Mouse (Mus musculus): ENCODE measurements at regions not wholly inside any gene's neighbourhood (a gene's known extent, or its start where the extent isn't known, plus 50 kb on each side); places are given as distances from the start of the nearest gene placed in this dataset.
A peak's percentile ranks its signal among the peaks of the same experiment; 100 is the strongest.

DNA sequence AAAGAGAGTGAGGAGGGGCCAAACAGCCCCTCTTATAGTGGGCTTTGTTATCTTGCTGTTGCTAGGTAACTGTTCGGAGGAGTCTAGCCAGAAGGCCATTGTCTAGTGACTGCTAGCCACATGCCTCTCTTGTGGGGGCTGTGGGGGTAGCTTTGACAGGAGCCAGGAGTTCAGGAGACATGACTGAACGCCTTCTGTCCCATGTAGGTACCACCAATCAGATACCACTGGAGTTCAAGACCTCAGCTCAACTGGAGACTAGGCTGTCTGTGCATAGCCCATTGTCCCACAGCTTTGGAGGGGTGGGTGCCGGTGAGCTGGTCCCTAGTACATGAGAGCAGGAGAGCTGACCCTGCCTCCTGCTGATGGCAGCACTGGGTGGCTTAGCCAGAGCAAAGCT, 82.4 kb upstream of the Unc93a2 start:
- no peak for DNase-seq (ENCODE audit: low read depth, low spot score)

DNA sequence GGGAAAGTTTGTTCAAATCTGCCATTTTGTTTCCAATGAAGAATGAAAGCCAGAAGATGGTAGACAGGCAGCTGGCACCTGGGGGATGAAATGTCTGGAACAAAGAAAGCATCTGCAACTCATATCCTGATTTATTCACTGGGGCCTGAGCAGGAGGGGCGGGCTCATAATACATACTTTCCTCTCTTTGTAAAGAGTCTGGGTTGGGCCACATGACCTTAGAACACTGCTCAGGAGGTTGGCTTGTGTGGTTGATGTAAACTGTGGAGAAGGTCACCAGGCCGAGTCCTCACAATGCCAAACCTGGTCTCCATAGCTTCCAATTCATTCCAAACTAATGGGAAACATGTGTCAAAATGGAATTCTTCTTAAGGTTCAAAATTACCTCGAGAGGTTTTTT, 79.6 kb upstream of the Unc93a2 start:
- peak; percentile 68 for DNase-seq (ENCODE audit: low read depth, low spot score)

DNA sequence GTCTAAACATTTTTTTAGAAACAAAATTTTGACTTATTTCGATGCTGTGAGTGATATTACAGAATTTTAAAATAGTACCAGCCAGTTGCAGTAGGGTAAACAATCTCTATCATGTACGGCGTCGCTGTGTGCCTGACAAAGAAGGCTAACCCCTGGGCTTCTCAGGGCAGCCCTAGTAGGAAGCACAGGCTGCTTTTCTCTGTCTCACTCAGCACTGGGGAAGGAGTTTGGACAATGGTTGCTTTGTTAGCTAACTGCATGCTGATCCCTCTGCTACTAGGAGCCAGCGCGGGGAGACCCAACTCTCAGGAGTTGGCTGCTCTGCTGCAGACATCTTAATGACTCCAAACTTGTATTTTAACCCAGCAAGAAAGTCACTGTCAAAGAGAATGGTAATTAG, 75.9 kb upstream of the Unc93a2 start:
- DNase-seq (ENCODE audit: low read depth, low spot score): no peak

DNA sequence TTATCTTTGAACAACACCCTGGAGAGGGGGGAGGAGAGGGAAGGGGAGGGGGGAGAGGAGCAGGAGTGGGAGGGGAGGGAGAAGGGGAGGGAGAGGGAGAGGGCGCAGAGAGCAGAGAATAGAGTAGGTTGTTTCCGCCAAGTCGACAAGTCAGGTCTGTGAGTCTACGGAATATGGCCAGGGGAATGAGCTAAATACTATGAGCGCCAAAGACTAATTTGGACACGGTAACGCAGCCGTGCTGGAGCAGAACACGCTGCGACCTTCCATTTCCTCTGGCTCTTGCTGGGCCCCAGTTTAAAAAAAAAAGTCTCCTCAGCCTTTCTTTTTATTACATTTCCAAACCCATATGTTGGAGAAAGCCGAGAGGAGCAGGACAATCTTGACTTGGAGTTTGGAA, 71.7 kb upstream of the Unc93a2 start:
- DNase-seq (ENCODE audit: low read depth, low spot score): no peak

DNA sequence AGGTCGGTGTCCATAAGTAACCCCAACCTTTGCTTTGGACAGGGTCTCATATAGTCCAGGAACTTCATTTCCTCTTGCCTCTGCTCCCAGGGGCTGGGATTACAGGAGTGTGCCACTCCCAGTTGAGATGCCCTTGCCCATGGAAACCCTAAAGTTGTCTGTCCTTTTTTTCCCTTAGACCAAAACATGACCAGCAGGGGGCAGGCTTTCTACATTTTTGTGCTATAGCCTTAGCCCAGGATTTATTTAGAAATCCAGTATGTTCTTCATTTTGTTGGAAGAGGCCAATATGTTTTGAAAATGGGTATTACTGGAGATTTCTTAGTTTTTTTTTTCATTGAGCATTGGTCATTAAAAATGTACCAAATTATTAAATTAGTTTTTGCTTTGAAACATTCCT, 58.6 kb upstream of the Unc93a2 start:
- DNase-seq (ENCODE audit: low read depth, low spot score): peak; percentile 87

DNA sequence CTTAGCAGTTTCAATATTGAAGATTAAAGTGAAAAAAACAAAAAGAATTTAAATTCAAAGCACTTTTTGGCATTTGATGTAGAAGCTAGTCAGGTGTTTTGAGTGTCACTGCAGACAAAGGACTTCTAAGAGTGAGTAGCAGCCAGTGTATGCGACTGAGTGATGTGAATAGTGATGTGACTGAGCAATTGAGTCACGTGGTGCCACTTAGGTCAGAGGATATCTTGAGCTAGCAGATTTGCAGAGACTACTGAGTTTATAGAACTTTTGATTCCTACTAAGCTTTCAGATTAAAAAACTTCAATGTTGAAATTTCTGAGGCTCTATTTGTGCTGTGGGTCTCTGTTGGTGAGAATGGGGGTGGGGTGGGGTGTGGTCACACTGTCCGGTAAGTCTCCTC, 49.8 kb upstream of the Unc93a2 start:
- DNase-seq (ENCODE audit: low read depth, low spot score): no peak
